Mouse (Mus musculus) ES-CJ7 (cell line): Measurements from ENCODE around the gene Fam221a.

ENCODE experiments used
- DNase-seq: peaks from one replicate; pipeline ENCODE4 v3.0.0; 2011; ENCODE audit warnings: low read depth, low spot score

The Fam221a gene

DNA sequence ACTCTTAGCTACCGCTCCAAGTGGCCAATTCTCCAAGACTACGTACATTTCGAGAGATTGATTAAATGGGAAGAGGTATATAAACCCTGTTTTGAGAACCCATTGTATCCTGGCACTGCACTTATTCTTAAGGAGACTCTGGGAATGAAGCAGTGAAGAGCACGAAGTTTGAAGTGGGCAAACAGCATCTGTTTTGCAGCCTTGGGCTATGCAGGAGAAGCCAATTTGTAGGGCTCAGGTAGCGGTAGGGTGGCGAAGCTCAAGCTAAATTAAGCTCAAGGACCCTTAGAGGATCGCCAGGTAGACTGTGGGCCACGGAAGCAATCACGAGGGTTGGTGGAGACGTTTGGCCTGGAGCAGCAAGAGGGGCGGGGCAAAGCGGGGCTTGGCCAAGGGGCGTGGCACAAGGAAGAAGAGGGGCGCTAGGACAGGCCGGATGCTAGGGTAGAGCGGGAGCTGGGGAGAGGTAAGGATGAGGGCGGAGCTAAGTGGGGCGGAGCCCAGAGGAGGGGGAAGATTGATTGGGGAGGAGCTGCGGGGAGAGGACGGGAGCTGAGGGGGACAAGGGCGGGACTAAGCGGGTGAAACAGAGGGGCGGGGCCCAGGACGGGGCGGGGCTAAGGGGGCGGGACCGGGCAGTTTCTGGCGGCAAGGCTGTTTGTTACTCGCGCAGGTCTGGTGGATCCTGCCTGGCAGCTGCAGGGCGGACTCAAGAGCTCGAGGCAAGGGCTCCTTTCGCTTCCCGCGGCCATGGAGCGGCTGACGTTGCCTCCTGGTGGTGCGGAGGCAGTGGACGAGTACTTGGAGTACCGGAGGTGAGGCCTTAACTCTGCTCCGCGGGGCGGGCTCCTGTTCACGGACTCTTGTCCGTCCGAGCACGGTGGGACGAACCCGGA, at the start of gene Fam221a:
Gene Fam221a (plus strand): TSS at position 581 of the 896 bp plus-strand sequence.
- DNase-seq, result peak; percentile 99

DNA sequence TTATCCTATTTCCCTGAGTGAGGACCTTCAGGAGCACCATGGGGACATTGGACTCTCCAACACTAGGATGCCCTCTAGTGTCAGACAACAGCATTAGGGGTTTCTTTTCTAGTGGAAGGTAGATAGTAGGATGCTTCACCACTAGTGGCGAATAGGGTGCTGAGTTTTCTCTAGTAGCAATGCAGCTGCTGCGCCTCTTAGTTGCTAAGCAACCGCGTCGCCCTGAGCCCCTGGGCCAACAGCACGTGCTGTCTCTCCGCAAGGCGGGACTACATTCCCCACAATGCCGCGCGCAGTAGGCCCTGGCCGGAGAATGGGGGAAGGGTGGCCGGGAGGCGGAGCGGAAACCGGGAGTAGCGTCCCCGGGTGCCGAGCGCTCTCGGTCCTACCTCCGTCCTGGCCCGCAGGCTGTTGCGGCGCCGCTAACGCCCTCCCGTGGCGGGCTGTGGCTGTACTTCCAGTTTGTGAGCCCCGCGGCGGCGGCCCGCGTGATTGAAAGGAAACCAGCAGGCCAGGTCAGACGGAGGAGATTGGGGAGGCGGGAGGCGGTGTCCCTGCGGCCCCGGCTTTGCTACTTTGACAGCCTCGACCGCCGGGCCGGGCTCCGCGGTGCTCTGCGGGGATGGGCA, 48.5 kb upstream of the Fam221a start, which contains the start of gene Ccdc126:
Gene Ccdc126 (plus strand): TSS at position 309 of the 629 bp plus-strand sequence.
- peak; percentile 100 for DNase-seq

GRCm38 (mm10) chr6:49319595-49320315, 47.8 kb upstream of the Fam221a start:
- DNase-seq, result no peak

DNA sequence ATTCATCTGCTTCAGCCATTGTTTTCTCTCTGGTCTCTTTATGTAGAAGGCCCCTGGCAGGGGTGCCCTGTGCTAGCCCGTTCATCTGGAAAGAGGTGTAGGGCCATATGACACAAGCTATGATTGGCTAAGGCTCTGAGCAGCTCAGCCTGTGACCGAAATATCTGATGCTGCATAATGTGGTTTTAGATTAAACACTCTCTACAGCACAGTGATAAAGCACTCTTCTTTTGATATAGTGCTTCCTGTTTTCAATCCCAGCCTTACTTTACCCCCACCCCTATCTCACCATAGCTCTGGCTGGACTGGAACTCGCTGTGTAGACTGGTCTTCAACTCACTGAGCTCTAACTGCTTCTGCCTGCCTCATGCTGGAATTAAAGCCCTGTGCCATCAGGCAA, 46.2 kb upstream of the Fam221a start:
- no peak for DNase-seq

GRCm38 (mm10) chr6:49322056-49322455, 45.5 kb upstream of the Fam221a start:
- DNase-seq, result no peak

- DNase-seq, result no peak
Measured at GRCm38 (mm10) chr6:49322986-49323385, 44.6 kb upstream of the Fam221a start.

DNA sequence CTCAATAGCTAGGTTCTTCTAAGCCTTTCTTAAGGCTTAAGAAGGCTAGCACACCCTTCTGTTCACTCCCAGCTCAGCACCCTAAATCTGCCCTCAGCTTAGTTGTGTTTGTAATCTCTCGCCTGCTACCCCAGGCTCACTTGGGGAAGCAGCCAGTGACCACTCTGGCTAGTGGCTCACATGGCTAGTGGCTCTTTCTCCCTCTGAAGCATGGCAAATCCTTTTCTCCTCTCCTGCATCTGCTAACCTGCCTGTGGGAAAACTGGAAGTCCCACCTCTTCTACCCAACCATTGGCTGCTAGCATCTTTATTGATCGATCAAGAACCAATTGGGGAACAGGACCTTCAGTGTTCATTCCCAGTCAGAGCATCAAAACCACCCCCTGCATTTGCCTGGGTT, 43.0 kb upstream of the Fam221a start:
- DNase-seq, result peak; percentile 56

- no peak for DNase-seq
Measured at GRCm38 (mm10) chr6:49325294-49325693, 42.2 kb upstream of the Fam221a start.

GRCm38 (mm10) chr6:49326846-49327245, 40.7 kb upstream of the Fam221a start:
- DNase-seq, result no peak

- no peak for DNase-seq
Measured at GRCm38 (mm10) chr6:49331369-49332059, 36.0 kb upstream of the Fam221a start.

- no peak for DNase-seq
Measured at GRCm38 (mm10) chr6:49332060-49332370, 35.5 kb upstream of the Fam221a start.

GRCm38 (mm10) chr6:49338566-49338965, 29.0 kb upstream of the Fam221a start:
- peak; percentile 89 for DNase-seq

DNA sequence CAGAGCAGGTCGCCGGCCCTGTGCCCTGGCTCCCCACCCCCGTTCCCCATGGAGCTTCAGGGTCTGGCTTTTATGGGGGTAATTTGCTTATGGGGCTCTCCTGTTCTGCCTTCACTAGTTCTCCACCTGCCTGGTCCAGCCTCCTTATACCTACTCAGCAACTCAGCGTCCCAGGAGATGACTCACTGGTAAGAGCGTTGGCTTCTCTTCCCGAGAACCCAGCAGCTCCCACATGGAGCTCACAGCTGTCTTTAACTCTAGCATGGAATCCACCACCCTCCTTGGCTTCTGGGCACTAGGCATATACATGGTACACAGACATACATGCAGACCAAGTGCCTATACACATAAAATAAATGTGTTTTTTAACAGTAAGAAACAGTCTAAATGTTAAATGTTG, 28.4 kb upstream of the Fam221a start:
- DNase-seq, result no peak

DNA sequence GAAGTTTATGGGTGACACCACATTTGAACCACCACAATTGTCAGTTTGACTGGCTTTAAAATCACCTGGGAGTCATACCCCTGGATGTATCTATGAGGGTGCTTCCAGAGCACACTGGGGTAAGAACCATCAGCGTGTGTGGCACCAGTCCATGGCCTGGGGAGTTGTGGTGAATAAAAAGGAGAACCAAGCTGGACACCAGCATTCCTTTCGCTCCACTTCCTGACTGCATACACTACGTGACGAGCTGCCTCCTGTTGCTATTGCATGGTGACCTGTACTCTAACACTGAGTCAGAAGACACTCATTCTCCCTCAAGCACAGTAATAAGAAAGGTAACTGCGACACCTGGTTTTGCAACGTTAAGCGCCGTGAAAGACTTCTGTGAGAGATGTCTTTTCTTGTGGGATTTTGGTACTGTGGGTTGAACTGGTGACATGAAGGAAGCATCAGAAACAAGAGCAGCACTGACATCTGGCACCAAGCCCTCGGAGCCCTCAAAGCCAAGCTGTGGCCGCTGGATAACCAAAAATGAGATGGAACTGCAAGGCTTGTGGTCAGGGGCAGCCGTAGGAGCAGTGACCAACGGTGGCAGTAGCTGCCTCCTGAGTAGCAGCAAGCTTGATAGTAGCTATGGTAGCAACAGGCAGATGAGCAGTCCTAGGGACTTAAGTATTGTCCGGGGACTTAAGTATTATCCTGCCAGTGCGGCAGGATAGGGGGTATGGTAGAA, 23.6 kb upstream of the Fam221a start:
- no peak for DNase-seq

- DNase-seq, result no peak
Measured at GRCm38 (mm10) chr6:49349826-49350225, 17.7 kb upstream of the Fam221a start.

DNA sequence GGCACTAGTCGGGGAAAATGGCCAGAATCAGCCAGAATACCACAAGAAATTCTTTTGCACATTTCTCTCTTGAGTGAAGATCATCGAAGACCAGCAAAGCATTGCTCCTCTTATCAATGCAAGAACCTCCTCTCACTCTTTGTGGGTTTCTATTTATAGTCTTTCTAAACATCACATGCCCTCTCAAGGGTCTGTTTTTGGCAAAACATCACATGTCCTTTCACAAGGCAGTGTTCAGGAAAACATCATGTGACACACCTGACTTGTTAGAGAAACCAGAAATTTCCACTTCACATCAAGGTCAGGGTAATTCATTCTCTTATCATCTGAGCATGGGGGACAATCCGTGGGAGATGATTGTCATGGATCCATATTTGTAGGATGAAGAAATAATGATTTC, 12.9 kb upstream of the Fam221a start:
- DNase-seq, result no peak

- peak; percentile 80 for DNase-seq
Measured at GRCm38 (mm10) chr6:49355171-49355570, 12.4 kb upstream of the Fam221a start.

DNA sequence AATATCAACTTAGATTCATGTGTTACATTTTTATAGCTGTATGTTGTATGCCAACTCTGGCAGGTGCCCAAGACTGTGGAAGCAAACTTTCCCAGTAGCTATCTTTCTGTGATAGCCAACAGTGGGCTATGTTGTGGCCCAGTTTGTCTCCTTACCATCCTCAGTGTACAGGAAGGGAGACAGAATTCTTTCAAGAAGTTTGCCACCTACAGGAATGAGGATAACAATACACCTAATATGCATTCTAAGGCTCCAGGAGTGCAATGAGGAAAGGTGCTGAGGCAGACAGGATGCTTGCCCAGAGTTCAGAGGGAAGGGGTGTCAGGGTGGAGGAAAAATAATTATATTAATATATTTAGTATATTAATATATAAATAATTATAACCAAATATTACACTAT, 7.1 kb upstream of the Fam221a start:
- peak; percentile 44 for DNase-seq

- no peak for DNase-seq
Measured at GRCm38 (mm10) chr6:49368212-49368611, 673 bp downstream of the Fam221a start.

DNA sequence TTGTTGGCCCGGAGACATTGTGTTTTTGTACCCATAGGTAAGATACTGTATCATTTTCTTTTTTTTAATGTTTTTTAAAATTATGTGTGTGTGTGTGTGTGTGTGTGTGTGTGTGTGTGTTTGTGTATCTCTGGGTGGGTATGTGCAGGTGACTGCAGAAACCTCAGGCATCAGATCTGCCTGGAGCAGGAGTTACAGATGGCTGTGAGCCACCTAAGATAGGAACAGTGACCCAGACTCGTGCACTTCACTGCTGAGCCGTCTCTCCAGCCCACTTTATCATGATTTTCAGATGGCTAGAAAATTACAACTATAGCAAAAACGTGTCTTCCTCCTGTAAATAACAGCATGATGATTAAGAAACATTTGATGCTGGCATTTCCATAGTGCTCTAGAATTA, 5.2 kb downstream of the Fam221a start:
- DNase-seq, result no peak

DNA sequence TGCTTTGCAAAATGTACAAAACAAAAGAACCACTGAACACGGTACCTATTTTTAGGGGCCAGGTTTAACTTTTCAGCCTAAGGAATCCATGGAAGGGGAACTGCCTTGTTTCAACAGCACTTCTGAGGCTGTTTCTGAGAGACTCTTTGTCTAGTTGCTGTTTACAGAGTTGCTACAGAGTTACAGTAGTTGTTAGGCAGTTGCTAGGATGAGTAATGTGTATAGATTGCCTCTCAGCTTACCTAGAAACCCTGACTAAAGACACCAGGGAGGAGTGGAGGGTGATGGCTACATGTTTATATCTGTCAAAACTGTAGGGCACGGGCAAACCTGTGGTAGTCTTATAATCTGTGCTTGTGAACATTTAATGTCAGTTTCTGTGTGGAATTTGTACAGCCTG, 6.4 kb downstream of the Fam221a start:
- DNase-seq, result no peak
